17 mouse cellular contexts compared by ENCODE assay signal in the genomic region with DNA sequence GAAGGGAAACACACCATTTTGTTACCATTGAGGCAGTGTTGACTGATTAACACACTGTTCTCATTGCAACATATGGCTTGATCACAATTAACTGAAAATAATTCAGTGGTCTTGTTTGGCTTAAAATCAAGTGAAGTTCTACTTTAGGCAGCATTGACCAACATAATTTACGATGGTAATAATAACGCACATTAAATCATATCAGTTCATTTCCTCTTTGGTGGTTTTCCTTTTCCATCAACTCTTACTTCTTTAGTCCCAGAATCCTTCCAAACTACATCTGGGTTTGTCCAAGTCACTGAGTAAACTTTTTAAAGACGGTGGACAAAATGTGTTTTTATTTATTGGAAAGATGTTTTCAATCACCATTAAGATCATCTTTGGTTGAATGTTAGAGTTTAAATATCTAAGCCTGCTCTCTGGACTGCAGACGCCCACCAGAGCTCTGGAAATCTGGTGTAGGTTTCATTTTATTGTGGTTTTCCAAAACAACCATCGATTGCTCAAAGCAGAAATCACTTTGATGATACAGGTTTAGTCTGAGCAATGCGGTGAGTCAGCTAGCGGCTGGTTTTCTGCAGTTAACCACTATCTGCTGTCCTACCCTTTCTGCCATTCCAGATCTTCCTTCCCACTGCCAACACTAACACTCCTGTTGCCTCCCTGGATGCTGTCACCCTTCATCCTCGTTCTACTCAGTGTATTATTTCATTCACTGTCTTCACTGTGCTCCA.
"Had no signal": no experiment of that assay in that cellular context is flagged by ENCODE, and none has a peak within 500 bp of the region (broad histone marks: within the 10 kb centered on the region; RNA-seq: fewer than 3 reads in every experiment).

No protein-coding gene starts in this region.

- DNase-seq: kidney, adult 18-20 months; kidney, postnatal 25 days; lung, adult 2 months; lung, postnatal 36 days; retina, postnatal 1 day; right cerebral cortex, postnatal 4 days; spleen, adult 18-20 months; thymus, adult 18-20 months; thymus, postnatal 14 days had no signal

- H3K4me3 ChIP-seq: kidney, embryonic 15.5 days; layer of hippocampus, adult 2 months; limb, embryonic 13.5 days; liver, embryonic 15.5 days; midbrain, embryonic 13.5 days; neural tube, embryonic 13.5 days had no signal

- ATAC-seq: lung, postnatal 0 days; midbrain, embryonic 13.5 days had no signal

- H3K4me2 ChIP-seq: kidney, embryonic 15.5 days; limb, embryonic 13.5 days; liver, embryonic 11.5 days; liver, embryonic 15.5 days; midbrain, embryonic 13.5 days; neural tube, embryonic 13.5 days had no signal

- H3K27me3 ChIP-seq: kidney, embryonic 15.5 days; limb, embryonic 13.5 days; liver, embryonic 15.5 days; midbrain, embryonic 13.5 days; neural tube, embryonic 13.5 days had no signal

- H3K36me3 ChIP-seq: kidney, embryonic 15.5 days; limb, embryonic 13.5 days; liver, embryonic 15.5 days; midbrain, embryonic 13.5 days; neural tube, embryonic 13.5 days had no signal
